Mouse (Mus musculus): ENCODE data around the gene Kif21a. TPM values are rescaled to one million over a fixed set of nuclear protein-coding genes. Genes with fewer than 3 reads are reported as not detected.

The Kif21a gene
- polyA plus RNA-seq, 1 experiment from 2014 or later = 77.0 TPM

- Histone ChIP-seq H3K9me3 (ENCODE audit: control insufficient read depth, low read length) (no peaks in the 10 kb centered on the region), H3K4me2 (no peak overlapping the region), H3K27me3 (ENCODE audit: control insufficient read depth, insufficient read depth, low read length) (no peaks in the 10 kb centered on the region), H3K4me3 (ENCODE audit: low read depth, low read length) (no peak overlapping the region), H3K4me1 (ENCODE audit: control insufficient read depth, insufficient read depth, low read length) (peaks cover 44% of the 10 kb centered on the region), H3K36me3 (ENCODE audit: control insufficient read depth, insufficient read depth, low read length) (peaks cover 3% of the 10 kb centered on the region; the same call in 1 of the 2 replicates), H3K27ac (ENCODE audit: low read depth, low read length) (peak overlapping the region; percentile 35), H3K9ac (ENCODE audit: low read length) (no peak overlapping the region)
- no peak for DNase-seq (ENCODE audit: low spot score, missing footprints)
- 41% methylated on average over 4 of the region's 4 CpGs for WGBS
- no peak for ATAC-seq (ENCODE audit: low FRiP score)
Measured at GRCm38 (mm10) chr15:91010218-91010617, 39.5 kb downstream of the Kif21a start.

GRCm38 (mm10) chr15:91007123-91007830 lies 42.5 kb downstream of the Kif21a start:
- no peaks in the 10 kb centered on the region for H3K27me3 ChIP-seq (ENCODE audit: control insufficient read depth, insufficient read depth, low read length)
- no peak overlapping the region for H3K4me2 ChIP-seq
- H3K27ac ChIP-seq (ENCODE audit: low read depth, low read length) = no peak overlapping the region
- WGBS = 89% methylated on average over 13 of the region's 13 CpGs
- H3K36me3 ChIP-seq (ENCODE audit: control insufficient read depth, insufficient read depth, low read length) = no peaks in the 10 kb centered on the region
- no peak for DNase-seq (ENCODE audit: low spot score, missing footprints)
- H3K4me3 ChIP-seq (ENCODE audit: low read depth, low read length) = no peak overlapping the region
- H3K9ac ChIP-seq (ENCODE audit: low read length) = no peak overlapping the region
- no peaks in the 10 kb centered on the region for H3K9me3 ChIP-seq (ENCODE audit: control insufficient read depth, low read length)
- H3K4me1 ChIP-seq (ENCODE audit: control insufficient read depth, insufficient read depth, low read length) = peaks cover 32% of the 10 kb centered on the region
- peak; percentile 19; the same call in 1 of the 2 replicates for ATAC-seq (ENCODE audit: low FRiP score)

GRCm38 (mm10) chr15:91004726-91005125 lies 45.0 kb downstream of the Kif21a start:
- Histone ChIP-seq H3K9ac (ENCODE audit: low read length) (no peak overlapping the region), H3K4me2 (no peak overlapping the region), H3K27me3 (ENCODE audit: control insufficient read depth, insufficient read depth, low read length) (no peaks in the 10 kb centered on the region), H3K4me3 (ENCODE audit: low read depth, low read length) (no peak overlapping the region), H3K36me3 (ENCODE audit: control insufficient read depth, insufficient read depth, low read length) (no peaks in the 10 kb centered on the region), H3K9me3 (ENCODE audit: control insufficient read depth, low read length) (no peaks in the 10 kb centered on the region), H3K27ac (ENCODE audit: low read depth, low read length) (no peak overlapping the region), H3K4me1 (ENCODE audit: control insufficient read depth, insufficient read depth, low read length) (peaks cover 33% of the 10 kb centered on the region)
- ATAC-seq (ENCODE audit: low FRiP score) = no peak
- 92% methylated on average over 7 of the region's 7 CpGs for WGBS
- DNase-seq (ENCODE audit: low spot score, missing footprints) = no peak

GRCm38 (mm10) chr15:91001037-91001616 lies 48.6 kb downstream of the Kif21a start:
- H3K4me2 ChIP-seq = peak overlapping the region; percentile 32; the same call in 1 of the 2 replicates
- WGBS = 23% methylated on average over 10 of the region's 10 CpGs
- no peaks in the 10 kb centered on the region for H3K36me3 ChIP-seq (ENCODE audit: control insufficient read depth, insufficient read depth, low read length)
- H3K27me3 ChIP-seq (ENCODE audit: control insufficient read depth, insufficient read depth, low read length) = no peaks in the 10 kb centered on the region
- H3K9me3 ChIP-seq (ENCODE audit: control insufficient read depth, low read length) = no peaks in the 10 kb centered on the region
- DNase-seq (ENCODE audit: low spot score, missing footprints) (peak; percentile 90), ATAC-seq (ENCODE audit: low FRiP score) (peak; percentile 59)
- H3K4me3 ChIP-seq (ENCODE audit: low read depth, low read length) = no peak overlapping the region
- H3K9ac ChIP-seq (ENCODE audit: low read length) = no peak overlapping the region
- H3K4me1 ChIP-seq (ENCODE audit: control insufficient read depth, insufficient read depth, low read length) = peaks cover 40% of the 10 kb centered on the region
- H3K27ac ChIP-seq (ENCODE audit: low read depth, low read length) = peak overlapping the region; percentile 11

GRCm38 (mm10) chr15:91000280-91001036 lies 49.3 kb downstream of the Kif21a start:
- DNase-seq (ENCODE audit: low spot score, missing footprints) (peak; percentile 94), ATAC-seq (ENCODE audit: low FRiP score) (peak; percentile 38)
- Histone ChIP-seq H3K27ac (ENCODE audit: low read depth, low read length) (peak overlapping the region; percentile 11), H3K4me2 (peak overlapping the region; percentile 32), H3K27me3 (ENCODE audit: control insufficient read depth, insufficient read depth, low read length) (no peaks in the 10 kb centered on the region), H3K4me1 (ENCODE audit: control insufficient read depth, insufficient read depth, low read length) (peaks cover 40% of the 10 kb centered on the region), H3K36me3 (ENCODE audit: control insufficient read depth, insufficient read depth, low read length) (no peaks in the 10 kb centered on the region; the same call in 1 of the 2 replicates), H3K9me3 (ENCODE audit: control insufficient read depth, low read length) (no peaks in the 10 kb centered on the region), H3K4me3 (ENCODE audit: low read depth, low read length) (no peak overlapping the region), H3K9ac (ENCODE audit: low read length) (peak overlapping the region; percentile 38)
- WGBS = 33% methylated on average over 21 of the region's 21 CpGs

- Histone ChIP-seq H3K4me1 (ENCODE audit: control insufficient read depth, insufficient read depth, low read length) (peaks cover 4% of the 10 kb centered on the region; the same call in 1 of the 2 replicates), H3K9me3 (ENCODE audit: control insufficient read depth, low read length) (no peaks in the 10 kb centered on the region), H3K27ac (ENCODE audit: low read depth, low read length) (no peak overlapping the region), H3K9ac (ENCODE audit: low read length) (no peak overlapping the region), H3K4me2 (no peak overlapping the region), H3K27me3 (ENCODE audit: control insufficient read depth, insufficient read depth, low read length) (no peaks in the 10 kb centered on the region), H3K4me3 (ENCODE audit: low read depth, low read length) (no peak overlapping the region), H3K36me3 (ENCODE audit: control insufficient read depth, insufficient read depth, low read length) (peaks cover 13% of the 10 kb centered on the region)
- no peak for DNase-seq (ENCODE audit: low spot score, missing footprints)
- WGBS = 68% methylated on average over 2 of the region's 2 CpGs
- ATAC-seq (ENCODE audit: low FRiP score) = no peak
Measured at GRCm38 (mm10) chr15:90992871-90993270, 56.9 kb downstream of the Kif21a start.

GRCm38 (mm10) chr15:90992388-90992787 lies 57.4 kb downstream of the Kif21a start:
- no peak for DNase-seq (ENCODE audit: low spot score, missing footprints)
- Histone ChIP-seq H3K4me2 (no peak overlapping the region), H3K4me1 (ENCODE audit: control insufficient read depth, insufficient read depth, low read length) (peaks cover 2% of the 10 kb centered on the region; the same call in 1 of the 2 replicates)

GRCm38 (mm10) chr15:90991843-90992242 lies 57.9 kb downstream of the Kif21a start:
- Histone ChIP-seq H3K4me3 (ENCODE audit: low read depth, low read length) (no peak overlapping the region), H3K4me2 (no peak overlapping the region), H3K9me3 (ENCODE audit: control insufficient read depth, low read length) (no peaks in the 10 kb centered on the region), H3K36me3 (ENCODE audit: control insufficient read depth, insufficient read depth, low read length) (peaks cover 20% of the 10 kb centered on the region), H3K9ac (ENCODE audit: low read length) (no peak overlapping the region), H3K27ac (ENCODE audit: low read depth, low read length) (no peak overlapping the region), H3K4me1 (ENCODE audit: control insufficient read depth, insufficient read depth, low read length) (no peaks in the 10 kb centered on the region; the same call in 1 of the 2 replicates), H3K27me3 (ENCODE audit: control insufficient read depth, insufficient read depth, low read length) (no peaks in the 10 kb centered on the region)
- ATAC-seq (ENCODE audit: low FRiP score) (no peak), DNase-seq (ENCODE audit: low spot score, missing footprints) (no peak)
- 84% methylated on average over 4 of the region's 4 CpGs for WGBS

More at GRCm38 (mm10) chr15:90992388-90992787, 57.4 kb downstream of the Kif21a start:
- Histone ChIP-seq H3K9ac (ENCODE audit: low read length) (no peak overlapping the region), H3K36me3 (ENCODE audit: control insufficient read depth, insufficient read depth, low read length) (peaks cover 18% of the 10 kb centered on the region), H3K27ac (ENCODE audit: low read depth, low read length) (no peak overlapping the region), H3K9me3 (ENCODE audit: control insufficient read depth, low read length) (no peaks in the 10 kb centered on the region), H3K27me3 (ENCODE audit: control insufficient read depth, insufficient read depth, low read length) (no peaks in the 10 kb centered on the region), H3K4me3 (ENCODE audit: low read depth, low read length) (no peak overlapping the region)
- WGBS = 92% methylated on average over 14 of the region's 14 CpGs
- ATAC-seq (ENCODE audit: low FRiP score) = no peak

Measured in midbrain, embryonic 11.5 days (tissue).